Mouse (Mus musculus) thymus, postnatal 25 days (tissue): ENCODE results near the gene St13.

Source experiments
- DNase-seq: peaks from one replicate; pipeline ENCODE4 v3.0.0; 2022

Gene St13

DNA sequence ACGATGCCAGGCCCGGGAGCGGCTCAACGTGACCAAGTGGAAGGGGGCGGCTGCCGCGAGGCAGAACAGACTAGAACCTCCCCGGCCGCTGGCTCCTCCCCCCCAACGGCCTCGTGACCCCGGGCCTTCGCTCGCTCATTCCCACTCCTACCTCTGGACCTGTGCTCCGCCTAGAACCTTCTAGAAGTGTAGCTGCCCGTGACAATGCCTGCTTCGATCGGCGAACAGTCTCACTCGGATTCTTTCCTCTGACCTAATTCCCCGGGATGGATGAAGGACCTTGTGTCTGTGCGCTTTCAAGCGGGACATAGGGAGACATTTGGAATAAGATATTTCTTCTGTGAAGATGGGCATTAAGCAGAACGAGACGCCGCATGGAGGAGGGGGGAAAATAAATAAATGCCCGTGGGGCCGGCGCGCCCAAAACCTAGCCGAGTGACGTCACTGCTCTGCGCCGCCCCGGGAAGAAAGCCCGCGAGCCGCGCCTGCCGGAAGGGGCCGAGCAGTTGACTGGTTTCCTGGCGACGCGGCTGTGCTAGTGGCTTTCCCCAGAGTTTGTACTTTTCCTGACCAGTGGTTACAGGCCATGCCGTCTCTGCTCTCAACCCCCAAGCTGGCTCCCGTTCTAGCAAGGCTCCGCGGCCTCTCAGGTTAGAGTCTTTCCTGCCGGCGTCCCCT lies at the start of gene St13, which contains the start of gene Xpnpep3:
TSS of gene St13 (minus strand) at position 440 of the 678 bp plus-strand sequence.
TSS of gene Xpnpep3 (plus strand) at position 501 of the 678 bp plus-strand sequence.
- peak; percentile 98 for DNase-seq

DNA sequence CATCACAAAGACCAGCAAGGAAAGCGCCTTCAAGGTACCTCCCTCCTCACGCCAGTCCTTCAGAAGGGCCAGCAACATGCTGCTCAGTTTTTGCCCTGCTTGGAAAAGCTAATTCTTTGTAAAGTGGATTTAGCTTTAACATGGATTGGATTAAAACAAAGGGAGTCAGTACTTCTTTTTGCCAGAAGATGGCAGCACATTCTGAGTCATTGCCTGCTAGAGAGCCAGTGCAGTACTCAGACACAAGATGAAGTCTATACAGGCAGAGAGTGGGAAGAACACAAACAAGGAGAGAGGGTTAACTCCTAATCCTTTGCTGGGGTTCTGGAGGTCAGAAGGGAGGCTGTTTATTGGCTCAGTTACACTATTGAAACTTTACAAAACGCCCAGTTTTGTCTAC lies 48.6 kb upstream of the St13 start:
- peak; percentile 52 for DNase-seq

DNA sequence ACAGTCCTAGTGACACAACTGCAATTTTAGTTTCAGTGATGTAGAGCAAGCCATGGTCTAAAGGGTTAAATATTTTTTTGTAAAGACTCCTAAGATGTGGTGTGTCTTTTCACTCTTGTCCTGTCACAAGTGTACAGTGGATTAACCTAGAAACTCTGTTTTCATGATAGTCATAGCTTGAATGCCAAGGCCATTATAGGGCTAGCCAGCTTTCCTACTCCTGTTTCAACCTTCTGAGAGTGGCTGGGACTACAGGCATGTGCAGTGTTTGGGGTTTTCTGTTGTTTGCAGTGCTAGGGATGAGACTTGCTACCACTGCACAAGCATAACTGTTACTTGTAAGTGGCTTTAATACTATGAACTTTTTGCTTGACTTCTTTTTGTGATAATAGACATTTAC lies 39.4 kb upstream of the St13 start:
- DNase-seq, result no peak

DNA sequence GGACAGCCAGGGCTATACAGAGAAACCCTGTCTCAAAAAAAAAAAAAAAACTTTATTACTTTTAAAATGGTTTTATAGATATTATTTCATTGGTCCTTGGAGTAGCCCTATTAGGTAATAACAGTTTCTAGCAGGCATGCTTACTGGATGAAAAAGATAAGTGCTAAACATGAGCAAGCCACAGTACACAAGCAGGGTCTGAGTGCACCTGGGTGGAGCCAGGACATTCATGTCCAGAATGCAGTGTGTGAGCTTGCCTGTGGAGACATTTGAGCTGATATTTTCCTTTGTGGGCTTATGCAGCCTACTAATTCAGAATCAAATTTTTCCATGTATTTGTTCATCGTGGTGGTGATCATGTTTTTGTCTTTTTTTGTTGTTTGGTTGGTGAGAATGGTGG lies 38.5 kb upstream of the St13 start:
- DNase-seq, result no peak

DNA sequence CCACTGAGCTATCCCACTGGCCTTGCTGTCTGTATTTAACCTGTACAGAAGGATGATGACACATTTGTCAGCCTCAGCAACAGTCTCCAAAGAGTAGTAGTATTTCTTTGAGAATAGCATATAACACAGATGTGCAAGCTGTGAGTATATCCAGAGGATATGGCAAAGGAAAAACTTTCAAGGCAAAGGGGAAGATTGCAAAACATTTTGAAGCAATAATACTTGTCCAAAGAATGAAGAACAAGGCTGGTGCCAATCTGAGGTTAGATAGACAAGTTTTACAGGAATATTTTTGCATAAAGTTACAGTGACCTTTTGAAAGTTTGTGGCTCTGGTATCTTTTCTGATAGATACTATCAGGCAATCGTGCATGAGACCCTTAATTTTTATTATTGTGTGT lies 31.3 kb upstream of the St13 start:
- DNase-seq, result no peak

DNA sequence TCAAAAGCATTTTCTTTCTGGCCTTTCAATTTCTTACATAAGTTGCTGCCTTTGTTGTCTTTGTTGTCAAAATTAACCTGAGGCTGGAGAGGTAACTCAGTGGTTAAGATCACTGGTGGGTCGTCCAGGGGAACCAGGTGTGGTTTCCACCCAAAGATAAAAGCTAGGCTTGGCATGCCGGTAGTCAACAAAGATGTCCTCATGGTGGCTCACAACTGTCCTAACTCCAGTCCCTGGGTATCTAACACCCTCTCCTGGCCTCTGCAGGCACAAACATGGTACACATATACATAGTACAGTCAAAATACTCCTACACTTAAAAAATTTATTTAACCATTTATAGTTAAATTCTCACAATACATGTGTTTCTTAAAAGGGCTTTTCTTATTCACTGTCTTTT lies 28.1 kb upstream of the St13 start:
- no peak for DNase-seq

DNA sequence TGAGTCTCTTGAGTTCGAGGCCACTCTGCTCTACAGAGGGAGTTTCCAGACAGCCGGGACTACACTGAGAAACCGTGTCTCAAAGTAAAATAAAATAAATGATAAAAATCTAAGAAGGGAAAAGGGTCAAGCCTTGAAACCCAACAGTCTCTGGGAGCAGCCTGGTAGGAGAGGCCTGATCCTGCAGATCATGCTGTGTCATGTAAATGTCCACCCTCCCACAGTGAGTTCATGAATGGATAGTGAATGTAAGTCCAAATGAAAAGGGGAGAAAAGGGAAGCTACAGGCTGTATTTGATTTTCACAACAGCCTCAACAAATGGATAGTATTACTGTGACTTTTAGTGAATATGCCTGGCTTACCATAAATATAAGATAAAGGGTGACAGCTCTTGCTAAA lies 25.4 kb upstream of the St13 start:
- no peak for DNase-seq

DNA sequence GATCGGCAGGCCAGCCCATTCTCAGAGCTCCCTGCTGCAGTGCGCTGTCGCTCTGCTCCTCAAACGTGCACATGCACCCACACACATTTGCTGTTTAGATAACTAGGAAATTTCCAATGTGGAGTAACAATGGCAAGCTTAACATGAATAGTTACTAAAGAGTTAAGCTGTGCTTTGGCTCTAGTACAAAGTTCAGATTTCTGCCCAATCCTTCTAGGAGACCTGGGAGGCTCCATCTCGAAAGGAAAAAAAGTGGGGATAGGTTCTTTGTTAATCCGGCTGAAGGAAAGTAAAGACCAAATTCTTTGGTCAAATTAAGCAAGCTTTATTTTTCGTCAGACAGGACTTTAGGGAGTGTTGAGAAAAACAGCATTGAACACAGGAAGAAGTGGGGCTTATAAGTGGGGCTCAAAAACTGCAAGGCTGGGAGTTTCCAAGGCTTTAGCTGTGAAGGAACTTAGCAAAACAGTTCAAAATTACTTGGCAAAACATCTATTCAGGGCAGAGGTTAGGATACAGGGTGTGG lies 22.3 kb upstream of the St13 start:
- no peak for DNase-seq

DNA sequence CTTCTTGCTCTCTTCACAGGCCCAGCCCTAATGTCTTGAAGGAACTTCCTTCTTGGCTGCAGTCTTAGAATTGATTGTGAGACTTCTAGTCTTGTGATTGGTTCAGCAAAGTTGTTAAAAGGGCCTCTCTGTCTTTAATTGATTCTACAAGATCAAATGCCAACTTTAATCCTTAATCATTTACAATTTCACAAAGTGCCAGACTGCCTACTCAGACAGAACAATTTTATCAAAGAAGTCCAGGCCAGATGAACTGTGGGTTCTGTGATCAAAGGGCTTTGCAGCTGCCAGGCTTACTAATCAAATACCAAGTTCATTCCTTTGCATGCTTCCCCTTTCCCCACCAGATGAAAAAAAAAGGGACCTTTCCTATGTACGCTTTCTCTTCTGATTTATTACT lies 21.6 kb upstream of the St13 start:
- DNase-seq, result no peak

DNA sequence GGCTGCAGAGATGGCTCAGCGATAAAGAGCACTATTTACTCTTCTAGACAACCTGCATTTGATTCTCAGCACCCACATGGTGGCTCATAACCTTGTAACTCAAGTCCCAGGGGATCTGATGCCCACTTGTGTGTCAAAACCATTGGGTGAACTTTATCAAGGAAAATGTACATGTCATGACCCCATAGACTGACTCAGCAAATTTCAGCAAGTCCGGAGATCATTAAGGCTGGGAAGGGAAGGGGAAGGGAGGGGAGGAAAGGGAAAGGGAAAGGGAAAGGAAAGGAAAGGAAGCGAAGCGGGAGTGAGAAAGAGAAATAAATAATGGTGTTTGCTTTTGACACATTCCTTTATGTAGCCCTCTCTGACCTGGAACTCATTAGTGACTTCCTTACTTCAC lies 18.2 kb upstream of the St13 start:
- DNase-seq, result no peak

DNA sequence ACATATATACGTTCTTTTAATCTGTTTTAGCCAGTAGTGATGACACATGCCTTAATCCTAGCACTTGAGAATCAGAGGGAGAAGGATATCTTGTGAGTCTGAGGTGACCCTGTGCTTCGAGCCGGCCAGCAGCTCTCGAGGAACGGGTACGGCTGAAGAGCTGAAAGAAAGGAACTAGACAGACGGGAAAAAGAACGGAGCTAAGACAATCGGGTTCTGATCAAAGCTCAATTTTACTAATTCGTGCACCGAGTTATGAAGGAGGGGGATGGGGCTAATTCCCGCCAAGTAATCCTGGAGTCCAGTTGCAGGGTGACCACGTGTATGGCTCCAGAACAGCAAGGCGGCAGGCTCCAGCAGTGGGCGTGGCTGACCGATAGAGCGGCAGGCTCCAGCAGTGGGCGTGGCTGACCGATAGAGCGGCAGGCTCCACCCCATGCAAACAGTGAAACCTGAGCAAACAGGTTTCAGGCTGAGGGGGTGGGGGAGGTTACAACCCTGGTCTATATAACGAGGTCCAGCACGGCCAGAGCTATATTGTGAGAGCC lies 17.0 kb upstream of the St13 start:
- DNase-seq, result peak; percentile 50

DNA sequence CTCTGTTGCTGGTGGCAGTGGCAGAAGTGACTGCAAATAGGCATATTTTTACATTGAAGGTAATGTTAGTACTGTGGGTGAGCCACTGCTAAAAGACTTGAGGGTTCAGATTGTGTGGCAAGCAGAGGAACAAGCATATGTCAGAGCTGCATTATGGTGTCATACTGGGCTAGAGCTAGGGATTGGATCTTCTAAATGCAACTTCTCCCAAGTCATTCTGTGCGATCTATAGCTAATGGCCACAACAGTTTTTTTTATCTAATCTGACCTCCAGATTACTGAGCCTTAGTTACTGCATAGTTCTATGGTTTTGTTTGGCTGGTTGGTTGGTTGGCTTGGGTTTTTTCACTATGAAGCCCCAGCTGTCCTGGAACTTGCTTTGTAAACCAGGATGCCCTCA lies 8.3 kb upstream of the St13 start, which contains the start of gene Dnajb7:
TSS of gene Dnajb7 (minus strand) at position 101 of the 400 bp plus-strand sequence.
- DNase-seq, result no peak

DNA sequence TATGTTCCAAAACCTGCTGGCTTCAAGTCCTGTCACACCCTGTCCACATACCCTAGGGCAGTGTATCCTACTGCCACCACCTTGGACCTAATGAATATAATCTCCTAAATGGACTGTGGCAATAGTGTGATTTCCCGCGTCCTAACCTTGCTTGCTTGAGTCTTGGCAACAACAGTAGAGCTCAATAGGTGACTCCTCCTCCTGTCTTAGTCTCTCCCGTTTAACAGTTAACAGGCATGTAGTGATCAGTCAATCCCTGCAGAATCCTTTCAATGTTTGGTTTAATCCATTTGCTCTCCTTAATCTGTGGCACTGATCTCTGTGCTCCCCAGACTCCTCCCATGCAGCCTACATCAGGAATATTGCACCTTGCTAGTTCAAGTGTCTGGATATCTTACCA lies 5.1 kb upstream of the St13 start:
- no peak for DNase-seq

DNA sequence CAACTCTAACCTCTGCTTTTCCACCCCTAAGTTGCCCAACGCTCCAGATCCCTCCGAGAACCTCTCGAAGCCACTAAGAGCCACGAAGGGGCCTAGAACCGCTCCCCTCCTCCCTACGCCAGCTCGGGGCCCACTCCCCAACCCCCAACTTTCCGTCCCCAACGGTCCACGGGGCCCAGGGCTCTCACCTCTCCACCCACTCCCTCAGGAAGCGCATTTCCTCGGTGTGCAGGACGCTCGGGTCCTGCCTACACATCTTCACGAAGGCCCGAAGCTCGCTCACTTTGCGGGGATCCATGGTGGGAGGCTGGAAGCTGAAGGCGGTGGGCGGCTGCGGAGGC lies 610 bp downstream of the St13 start:
- DNase-seq, result no peak

DNA sequence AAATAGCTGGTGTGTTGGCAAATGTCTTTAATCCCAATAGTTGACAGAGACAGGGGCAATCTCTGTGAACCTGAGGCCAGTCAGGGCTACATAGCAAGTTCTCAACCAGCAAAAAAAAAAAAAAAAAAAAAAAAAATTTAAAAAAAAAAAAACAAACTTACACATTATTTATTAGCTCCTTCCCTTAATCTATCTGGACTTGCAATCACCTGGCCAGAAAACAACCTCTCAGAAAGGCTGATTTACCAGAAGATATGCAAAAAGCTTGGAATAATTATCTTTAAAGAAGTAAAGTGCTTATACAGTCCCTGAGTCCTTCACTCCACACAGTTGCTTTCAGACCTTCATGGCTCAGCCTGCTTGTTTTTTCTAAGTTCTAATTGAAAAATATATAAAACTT lies 1.7 kb downstream of the St13 start:
- no peak for DNase-seq

DNA sequence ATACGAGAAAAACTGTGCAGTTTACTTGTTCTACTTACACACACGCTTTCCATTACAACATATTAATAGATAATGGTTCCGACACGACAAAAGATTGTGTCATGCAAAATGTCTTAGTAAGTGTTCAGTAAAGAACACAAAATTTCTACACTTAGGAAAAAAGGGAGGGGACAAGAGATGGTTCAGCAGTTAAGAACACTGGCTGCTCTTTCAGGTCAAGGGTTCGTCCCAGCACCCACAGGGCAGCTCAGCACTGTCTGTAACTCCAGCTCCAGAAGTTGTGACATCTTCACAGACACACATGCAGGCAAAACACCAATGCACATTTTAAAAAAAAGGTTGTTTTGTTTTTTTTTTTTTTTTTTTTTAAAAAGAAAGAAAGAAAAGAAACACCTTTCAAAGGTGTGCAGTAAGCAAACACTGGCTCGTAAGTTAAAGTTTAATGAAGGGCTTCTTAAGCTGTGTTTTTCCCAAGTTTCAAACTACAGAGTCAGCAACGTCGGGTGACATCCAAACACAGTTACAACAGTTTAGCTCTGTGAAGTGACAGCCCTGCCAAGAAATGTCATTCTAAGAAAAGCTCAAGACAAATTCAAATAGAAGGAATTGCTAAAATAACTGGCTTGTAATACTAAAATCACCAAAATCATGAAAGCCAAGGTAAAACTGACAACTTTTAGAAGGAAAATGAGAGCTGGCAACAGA lies 5.5 kb downstream of the St13 start:
- no peak for DNase-seq

DNA sequence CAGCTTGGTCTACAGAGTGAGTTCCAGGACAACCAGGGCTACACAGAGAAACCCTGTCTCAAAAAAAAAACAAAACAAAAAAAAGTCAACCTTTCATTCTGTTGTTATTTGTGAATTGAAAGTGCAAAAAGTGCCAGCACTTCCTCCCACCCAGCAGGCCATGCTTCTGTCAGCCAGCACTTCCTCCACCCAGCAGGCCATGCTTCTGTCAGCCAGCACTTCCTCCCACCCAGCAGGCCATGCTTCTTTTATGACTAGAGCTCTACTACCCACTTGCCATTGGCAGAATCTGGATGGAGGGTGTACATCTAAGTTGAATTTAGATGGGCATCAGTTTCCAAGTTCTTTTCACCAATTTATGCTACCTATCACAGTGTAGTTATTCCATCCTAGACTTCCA lies 6.9 kb downstream of the St13 start:
- peak; percentile 50 for DNase-seq

DNA sequence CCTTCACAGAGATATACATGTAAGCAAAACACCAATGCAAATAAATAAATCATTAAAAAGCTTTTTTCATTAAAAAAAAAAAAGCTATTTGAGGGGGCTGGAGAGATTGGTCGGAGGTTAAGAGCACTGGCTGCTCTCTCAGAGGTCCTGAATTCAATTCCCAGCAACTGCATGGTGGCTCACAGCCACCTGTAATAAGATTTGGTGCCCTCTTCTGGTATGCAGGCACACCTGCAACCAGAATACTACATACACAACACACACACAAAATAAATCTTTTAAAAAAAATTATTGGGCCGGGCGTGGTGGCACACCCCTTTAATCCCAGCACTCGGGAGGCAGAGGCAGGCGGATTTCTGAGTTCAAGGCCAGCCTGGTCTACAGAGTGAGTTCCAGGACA lies 13.6 kb downstream of the St13 start:
- no peak for DNase-seq

DNA sequence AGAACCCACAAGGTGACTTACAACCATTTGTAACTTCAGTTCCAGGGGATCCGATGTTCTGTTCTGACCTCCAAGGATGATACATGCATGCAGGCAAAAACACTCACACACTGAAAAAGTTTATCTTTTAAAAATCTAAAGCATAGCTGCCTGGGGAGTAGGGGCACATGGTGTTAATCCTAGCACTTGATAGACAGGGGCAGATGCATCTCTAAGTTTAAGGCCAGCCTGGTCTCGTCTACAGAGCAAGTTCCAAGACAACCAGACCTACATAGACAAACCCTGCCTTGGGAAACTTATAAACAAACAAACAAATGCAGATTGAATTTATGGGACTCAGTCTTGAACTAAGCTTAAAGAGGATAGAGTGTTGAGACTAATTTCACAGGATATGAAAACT lies 21.0 kb downstream of the St13 start:
- DNase-seq, result no peak

DNA sequence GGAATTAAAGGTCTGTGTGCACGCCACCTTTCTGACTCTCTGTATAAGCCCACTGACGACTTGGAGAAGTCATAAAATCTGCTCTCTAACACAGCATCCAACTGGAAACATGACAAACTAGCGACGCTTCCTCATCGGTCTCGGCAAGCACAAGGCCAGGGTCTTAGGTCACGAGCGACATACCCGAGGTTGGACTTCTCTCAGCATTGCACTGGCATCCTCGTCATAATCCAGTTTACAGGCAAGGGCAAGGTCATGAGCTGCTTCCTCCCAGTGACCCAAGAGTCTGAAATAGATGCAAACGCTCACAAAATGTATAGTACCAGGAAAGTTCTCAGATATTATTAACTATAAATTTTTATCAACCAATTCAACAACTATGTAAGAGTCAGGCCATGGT lies 25.3 kb downstream of the St13 start:
- DNase-seq, result no peak

DNA sequence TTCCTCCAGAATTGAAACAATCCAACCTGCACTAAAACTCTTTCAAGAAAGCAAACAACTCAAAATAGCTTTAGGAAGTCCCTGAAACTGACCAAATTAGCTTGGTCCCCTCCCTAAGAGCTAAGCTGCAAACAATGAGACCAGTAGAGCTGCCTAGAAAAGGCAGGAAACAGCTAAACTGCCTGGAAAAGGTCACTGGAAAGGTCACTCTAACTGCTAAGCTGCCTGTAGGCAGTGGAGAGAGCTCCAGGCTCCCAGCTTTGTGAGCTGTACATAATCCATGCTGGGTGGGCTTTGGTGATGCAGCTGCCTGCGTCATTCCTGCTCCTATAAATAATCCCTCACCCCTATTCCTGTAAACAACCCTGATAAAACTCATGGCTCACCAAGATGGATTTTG lies 29.5 kb downstream of the St13 start:
- DNase-seq, result no peak

DNA sequence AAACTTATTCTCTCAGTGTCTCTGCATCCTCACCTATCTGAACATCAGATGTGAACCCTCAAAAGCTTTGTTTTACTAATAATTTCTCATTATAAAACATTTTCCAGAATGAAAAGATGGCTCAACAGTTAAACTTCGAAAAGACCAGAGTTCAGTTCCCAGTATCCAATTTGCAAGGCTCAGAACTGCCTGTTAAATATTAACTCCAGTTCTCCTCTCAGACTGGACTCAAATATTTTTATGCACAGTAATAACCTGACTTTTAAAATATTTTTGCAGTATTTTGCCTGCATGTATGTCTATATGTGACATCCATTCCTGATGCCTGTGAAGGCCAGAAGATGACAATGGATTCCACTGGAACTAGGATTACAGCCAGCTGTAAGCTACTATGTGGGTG lies 31.3 kb downstream of the St13 start:
- no peak for DNase-seq

DNA sequence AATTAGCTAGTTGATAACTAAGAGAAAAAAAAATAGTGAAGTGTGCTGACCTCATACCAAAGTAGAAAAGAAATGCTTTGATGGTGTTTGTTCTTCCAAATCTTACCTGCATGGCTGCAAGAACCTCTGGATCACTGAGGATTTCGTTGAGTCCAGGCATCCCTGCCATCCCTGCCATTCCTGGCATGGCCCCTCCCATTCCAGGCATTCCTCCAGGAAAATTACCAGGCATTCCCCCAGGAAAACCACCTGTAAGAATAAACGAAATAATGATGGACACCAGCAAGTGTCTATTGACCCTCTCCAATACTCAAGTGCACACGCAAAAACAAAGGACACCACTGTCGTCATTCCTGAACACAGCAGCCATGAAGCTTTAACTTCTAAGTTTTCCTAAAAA lies 33.6 kb downstream of the St13 start:
- DNase-seq, result no peak

DNA sequence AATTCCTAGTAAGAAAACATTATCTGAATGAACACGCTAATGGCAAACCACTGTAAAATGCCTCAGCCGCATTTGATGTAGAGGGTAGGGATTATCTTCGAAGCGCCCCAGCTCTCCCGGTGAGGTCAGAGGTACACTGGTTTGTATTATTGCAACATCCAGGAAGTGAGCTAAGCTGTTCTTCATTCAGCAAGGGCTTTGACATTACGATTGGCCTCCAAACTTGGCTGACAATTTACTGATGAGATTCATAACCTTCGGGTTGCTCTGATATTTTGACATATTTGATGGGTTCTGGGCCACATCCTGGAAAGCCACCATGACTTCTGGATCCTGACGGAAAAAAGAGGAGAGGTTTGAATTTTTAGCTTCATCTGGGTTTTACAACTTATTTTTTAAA lies 34.6 kb downstream of the St13 start:
- DNase-seq, result no peak
